Mouse (Mus musculus) intestine, embryonic 14.5 days (tissue): ENCODE measurements at regions not wholly inside any gene's neighbourhood (a gene's known extent, or its start where the extent isn't known, plus 50 kb on each side); places are given as distances from the start of the nearest gene placed in this dataset.

Source experiments
- ATAC-seq: fragments of 200-750 bp; cut with Nextera tagmentation; replicated peaks from 2 replicates; pipeline ENCODE4 v1.8.0; 2017; ENCODE audit warnings: low read depth, moderate number of reproducible peaks, moderate TSS enrichment, moderate library complexity; ENCODE audit not compliant: low FRiP score, low TSS enrichment
- DNase-seq: peaks from one replicate; pipeline ENCODE4 v3.0.0-alpha.2; 2018; ENCODE audit warnings: low spot score
- H3K27ac ChIP-seq: fragments of 300-500 bp; sonication (generic); 2 replicates; pipeline ENCODE4 v1.5.1; 2014; ENCODE audit warnings: low read depth, mild to moderate bottlenecking, control low read depth
- H3K27me3 ChIP-seq: fragments of 300-500 bp; sonication (generic); replicated peaks from 2 replicates; pipeline ENCODE4 v1.6.1; 2014; ENCODE audit warnings: low read length, control low read depth; ENCODE audit not compliant: control insufficient read depth, insufficient read depth
- H3K36me3 ChIP-seq: fragments of 300-500 bp; sonication (generic); 2 replicates; pipeline ENCODE4 v1.6.1; 2014; ENCODE audit warnings: low read length, control low read depth; ENCODE audit not compliant: control insufficient read depth, insufficient read depth
- H3K4me1 ChIP-seq: fragments of 300-500 bp; sonication (generic); replicated peaks from 2 replicates; pipeline ENCODE4 v1.6.1; 2014; ENCODE audit warnings: low read length, control low read depth, mixed read lengths; ENCODE audit not compliant: control insufficient read depth, insufficient read depth
- H3K4me2 ChIP-seq: fragments of 300-500 bp; sonication (generic); 2 replicates; pipeline ENCODE4 v1.6.1; 2014; ENCODE audit warnings: low read length
- H3K4me3 ChIP-seq: fragments of 300-500 bp; sonication (generic); 2 replicates; pipeline ENCODE4 v1.5.1; 2014; ENCODE audit warnings: low read depth, low read length, control low read depth, mixed read lengths
- H3K9ac ChIP-seq: fragments of 300-500 bp; sonication (generic); 2 replicates; pipeline ENCODE4 v1.6.1; 2014; ENCODE audit warnings: mild to moderate bottlenecking, low read length
- H3K9me3 ChIP-seq: fragments of 300-500 bp; sonication (generic); 2 replicates; pipeline ENCODE4 v1.6.1; 2016; ENCODE audit warnings: low read length, control low read depth; ENCODE audit not compliant: control insufficient read depth
- WGBS: fragments of 180-500 bp; shearing (Covaris S2); extraction: QIAGEN DNeasy Blood & Tissue Kit; methylation state at CpG from one replicate; pipeline ENCODE4 v1.1.7; 2014; 5-methylcytosine and 5-hydroxymethylcytosine counted together

DNA sequence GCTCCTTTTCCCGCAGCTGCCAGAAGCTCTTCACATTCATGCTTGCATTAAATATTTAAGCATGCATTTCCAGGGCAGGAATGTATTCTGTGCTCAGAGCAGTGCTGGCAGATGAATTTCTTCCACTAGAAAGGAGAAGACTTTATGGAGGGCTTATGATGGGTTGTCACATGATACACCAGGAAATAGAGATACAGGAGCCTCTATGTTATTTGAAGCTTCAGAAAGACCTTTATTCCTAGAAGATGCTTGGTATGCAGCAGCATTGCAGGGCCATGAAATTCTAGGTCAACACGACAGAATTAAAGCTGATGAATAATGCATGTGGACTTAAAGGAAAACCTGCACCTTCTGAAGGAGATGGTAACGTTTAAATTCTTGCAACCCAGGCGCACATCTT lies 212.1 kb downstream of the Adgrg6 start:
- no peak for DNase-seq
- ATAC-seq = no peak
- no peaks in the 10 kb centered on the region for H3K9me3 ChIP-seq
- 59% methylated on average over 4 of the region's 4 CpGs for WGBS
- no peak overlapping the region for H3K4me2 ChIP-seq
- H3K4me1 ChIP-seq = no peaks in the 10 kb centered on the region
- no peaks in the 10 kb centered on the region for H3K36me3 ChIP-seq
- no peak overlapping the region for H3K9ac ChIP-seq
- no peak overlapping the region for H3K4me3 ChIP-seq
- no peaks in the 10 kb centered on the region for H3K27me3 ChIP-seq
- H3K27ac ChIP-seq = no peak overlapping the region

DNA sequence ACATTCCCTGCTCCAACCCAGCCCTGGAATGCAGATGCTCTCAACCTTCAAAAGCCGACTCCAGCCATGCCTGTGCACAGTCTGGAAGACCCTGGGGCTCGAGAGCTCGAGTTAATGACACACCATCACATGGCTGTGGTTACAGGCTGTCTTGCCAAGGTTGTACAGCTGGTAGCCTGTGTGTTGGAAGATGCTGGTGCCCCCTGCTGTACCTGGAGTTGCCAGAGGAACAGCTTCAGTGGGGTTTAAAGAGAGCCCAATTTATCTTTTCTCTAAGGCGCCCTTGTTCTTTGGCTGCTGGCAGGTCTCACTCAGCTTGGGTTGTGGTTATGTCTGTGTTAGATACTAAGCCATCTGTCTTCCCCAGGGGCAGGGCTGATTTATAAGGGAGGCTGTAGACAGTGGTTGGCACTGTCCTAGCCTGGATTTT lies 212.8 kb downstream of the Adgrg6 start:
- no peaks in the 10 kb centered on the region for H3K4me1 ChIP-seq
- no peak overlapping the region for H3K9ac ChIP-seq
- no peaks in the 10 kb centered on the region for H3K27me3 ChIP-seq
- H3K4me3 ChIP-seq = no peak overlapping the region
- no peaks in the 10 kb centered on the region for H3K36me3 ChIP-seq
- no peak overlapping the region for H3K27ac ChIP-seq
- no peak for ATAC-seq
- H3K9me3 ChIP-seq = no peaks in the 10 kb centered on the region
- no peak for DNase-seq
- 27% methylated on average over 4 of the region's 4 CpGs for WGBS
- no peak overlapping the region for H3K4me2 ChIP-seq

DNA sequence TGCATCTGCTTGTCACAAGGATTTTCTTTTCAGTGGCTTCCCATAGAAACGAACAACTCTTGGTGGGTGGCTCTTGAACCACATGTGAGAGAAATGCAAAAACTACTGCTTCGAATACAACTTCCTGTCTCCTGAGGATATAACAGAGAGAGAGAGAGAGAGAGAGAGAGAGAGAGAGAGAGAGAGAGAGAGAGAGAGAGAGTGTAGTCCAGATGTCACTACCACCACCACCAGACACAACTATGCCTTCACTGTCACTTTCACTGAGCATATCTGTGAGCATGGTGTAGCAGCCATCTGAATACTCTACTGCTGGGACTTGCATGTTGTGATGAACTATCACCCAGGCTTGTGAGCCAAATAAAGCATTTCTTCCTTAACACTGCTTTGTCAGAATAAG lies 216.6 kb downstream of the Adgrg6 start:
- Histone ChIP-seq H3K4me3 (no peak overlapping the region), H3K27me3 (no peaks in the 10 kb centered on the region), H3K4me2 (no peak overlapping the region), H3K4me1 (no peaks in the 10 kb centered on the region), H3K9ac (no peak overlapping the region), H3K27ac (no peak overlapping the region), H3K36me3 (no peaks in the 10 kb centered on the region), H3K9me3 (no peaks in the 10 kb centered on the region)
- WGBS = 64% methylated on average over 2 of the region's 2 CpGs
- no peak for DNase-seq
- ATAC-seq = no peak

DNA sequence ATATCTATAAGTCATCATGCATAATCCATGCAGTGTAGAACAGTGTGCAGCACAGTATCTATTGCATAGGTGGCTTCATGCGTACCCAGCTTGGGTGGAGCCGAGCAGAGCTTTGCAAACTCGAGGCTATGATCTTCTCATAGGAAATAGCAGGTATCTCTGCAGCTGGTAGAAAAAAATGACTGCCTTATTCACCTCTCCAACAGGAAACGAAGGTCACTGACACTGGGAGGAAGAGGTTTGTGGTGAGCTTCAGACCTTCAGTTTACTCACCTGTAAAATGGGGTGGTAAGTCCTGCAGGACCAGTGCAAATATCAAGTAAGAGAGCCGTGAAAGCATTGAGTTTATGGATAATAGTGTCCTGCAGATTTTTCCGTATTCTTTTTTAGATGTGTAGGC lies 219.2 kb downstream of the Adgrg6 start:
- Histone ChIP-seq H3K27me3 (no peaks in the 10 kb centered on the region), H3K4me3 (no peak overlapping the region), H3K9me3 (no peaks in the 10 kb centered on the region), H3K36me3 (no peaks in the 10 kb centered on the region), H3K4me2 (no peak overlapping the region), H3K9ac (no peak overlapping the region), H3K4me1 (no peaks in the 10 kb centered on the region), H3K27ac (no peak overlapping the region)
- 84% methylated on average over 6 of the region's 6 CpGs for WGBS
- DNase-seq (no peak), ATAC-seq (no peak)

DNA sequence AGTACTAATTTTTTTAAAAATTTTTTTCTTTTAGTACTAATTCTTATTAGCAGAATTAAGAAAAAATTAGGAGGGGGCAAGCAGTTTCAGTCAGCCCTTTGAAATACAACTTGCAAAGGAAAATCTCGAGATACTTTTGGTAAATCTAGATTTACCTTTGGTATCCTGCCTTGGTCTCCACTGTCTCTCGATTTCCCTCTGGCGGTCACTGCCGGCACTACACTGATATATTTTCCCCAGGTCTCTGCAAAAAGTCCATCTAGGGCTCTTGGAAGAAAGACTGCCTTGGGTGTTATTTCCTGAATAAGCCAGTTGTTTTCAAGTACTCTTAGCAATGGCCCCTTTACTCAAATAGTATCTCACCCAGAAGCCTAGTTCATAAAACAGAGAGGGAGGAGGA lies 224.0 kb downstream of the Adgrg6 start:
- 2% methylated on average over 4 of the region's 4 CpGs for WGBS

DNA sequence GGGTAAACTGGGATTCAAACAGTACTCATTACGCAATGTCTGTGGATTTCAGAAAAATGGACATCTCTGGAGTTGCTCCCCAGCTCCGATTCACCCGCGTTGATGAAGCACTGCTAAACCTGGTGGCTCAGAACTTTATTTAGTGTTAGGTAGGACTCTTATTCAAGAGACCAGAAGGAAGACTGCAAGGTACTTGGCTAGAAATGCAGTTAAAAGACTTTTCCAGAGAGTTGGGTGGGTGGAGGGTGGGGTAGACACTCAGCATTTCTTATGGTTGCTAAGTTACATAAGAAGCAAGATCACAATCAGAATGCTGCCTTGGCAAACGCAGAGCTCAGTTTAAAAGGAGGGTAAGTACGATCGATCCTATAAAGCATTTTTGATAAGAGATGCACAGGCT lies 230.2 kb downstream of the Adgrg6 start:
- Histone ChIP-seq H3K27ac (no peak overlapping the region), H3K4me1 (no peaks in the 10 kb centered on the region), H3K9ac (no peak overlapping the region), H3K36me3 (no peaks in the 10 kb centered on the region), H3K27me3 (no peaks in the 10 kb centered on the region), H3K4me2 (no peak overlapping the region), H3K4me3 (no peak overlapping the region), H3K9me3 (no peaks in the 10 kb centered on the region)
- DNase-seq = no peak
- WGBS = 80% methylated on average over 7 of the region's 7 CpGs
- ATAC-seq = no peak

More for the DNA sequence above, 224.0 kb downstream of the Adgrg6 start:
- no peaks in the 10 kb centered on the region for H3K4me1 ChIP-seq
- H3K36me3 ChIP-seq = no peaks in the 10 kb centered on the region
- DNase-seq = peak; percentile 93
- no peak overlapping the region for H3K4me2 ChIP-seq
- H3K27me3 ChIP-seq = no peaks in the 10 kb centered on the region
- no peaks in the 10 kb centered on the region for H3K9me3 ChIP-seq
- no peak overlapping the region for H3K27ac ChIP-seq
- no peak overlapping the region for H3K4me3 ChIP-seq
- no peak for ATAC-seq
- H3K9ac ChIP-seq = no peak overlapping the region

DNA sequence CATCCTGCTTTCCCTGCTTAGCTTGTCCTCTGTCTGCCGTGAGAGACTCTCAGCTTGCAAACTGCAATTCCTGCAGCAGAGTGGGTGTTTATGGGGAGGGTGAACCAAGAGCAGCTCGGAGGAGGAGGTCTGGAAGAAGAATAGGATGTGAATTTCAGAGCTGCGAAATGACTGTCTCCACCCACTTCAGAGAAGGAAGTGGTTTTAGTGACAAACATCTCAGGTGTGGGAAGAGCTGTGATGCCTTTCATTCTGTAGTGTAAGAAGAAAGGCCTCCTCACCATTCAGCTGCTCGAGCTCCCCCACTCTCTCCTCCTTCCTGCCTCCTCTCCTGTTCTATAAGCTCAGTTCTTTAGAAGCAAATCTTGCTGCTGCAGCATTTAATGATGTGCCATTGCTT lies 230.9 kb downstream of the Adgrg6 start:
- Histone ChIP-seq H3K27ac (no peak overlapping the region), H3K9ac (no peak overlapping the region), H3K4me1 (no peaks in the 10 kb centered on the region), H3K27me3 (no peaks in the 10 kb centered on the region), H3K36me3 (no peaks in the 10 kb centered on the region), H3K4me3 (no peak overlapping the region), H3K4me2 (no peak overlapping the region), H3K9me3 (no peaks in the 10 kb centered on the region)
- DNase-seq = no peak
- 34% methylated on average over 4 of the region's 4 CpGs for WGBS
- ATAC-seq = no peak

DNA sequence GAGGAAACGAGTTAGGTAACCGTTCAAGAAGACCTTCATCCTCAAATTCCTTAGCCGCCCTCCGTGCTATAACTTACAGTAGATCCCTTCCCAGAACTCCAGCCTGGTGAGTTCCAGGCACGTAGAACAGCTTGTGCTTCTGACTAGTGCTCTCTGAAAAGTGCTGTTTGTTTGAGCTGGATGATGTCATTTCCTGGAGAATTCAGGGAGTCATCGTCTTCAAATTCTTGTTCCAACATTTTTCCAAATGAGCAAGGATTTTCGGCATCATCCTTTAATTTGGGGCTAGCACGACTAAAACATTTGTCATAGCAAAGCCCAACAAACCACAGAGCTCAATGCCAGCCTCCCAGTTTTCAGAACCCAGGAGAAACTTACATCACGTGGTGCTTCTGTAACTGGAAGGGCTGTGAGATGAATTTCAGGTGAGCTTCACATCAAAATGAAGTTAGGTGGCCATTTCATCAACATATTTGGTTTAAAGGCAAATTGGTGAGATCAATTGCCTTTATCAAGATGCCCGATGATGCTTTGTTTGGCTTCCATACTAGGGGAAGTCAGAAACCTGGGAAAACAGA lies 231.4 kb downstream of the Adgrg6 start:
- no peak for ATAC-seq
- H3K36me3 ChIP-seq = no peaks in the 10 kb centered on the region
- no peak overlapping the region for H3K4me2 ChIP-seq
- no peaks in the 10 kb centered on the region for H3K27me3 ChIP-seq
- H3K4me3 ChIP-seq = no peak overlapping the region
- H3K4me1 ChIP-seq = no peaks in the 10 kb centered on the region
- DNase-seq = no peak
- WGBS = 71% methylated on average over 10 of the region's 10 CpGs
- no peak overlapping the region for H3K27ac ChIP-seq
- H3K9ac ChIP-seq = no peak overlapping the region
- H3K9me3 ChIP-seq = no peaks in the 10 kb centered on the region

DNA sequence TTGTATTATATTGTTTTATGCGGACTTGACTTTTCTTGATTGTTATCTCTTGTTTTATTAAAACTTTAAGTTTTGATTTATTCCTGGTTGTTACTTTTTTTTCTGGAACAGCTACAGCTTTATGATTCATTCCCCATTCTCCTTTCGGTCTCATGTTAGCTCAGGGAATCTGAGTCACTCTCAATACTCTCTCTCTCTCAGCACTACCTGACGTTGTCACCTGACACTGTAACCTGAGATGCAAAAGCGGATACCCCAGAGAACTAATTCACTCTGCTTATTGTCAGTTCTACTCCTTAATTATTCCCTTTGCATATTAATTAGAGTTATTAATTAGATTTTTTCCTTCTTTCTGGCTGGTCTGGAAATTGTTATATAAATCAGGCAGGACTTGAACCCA lies 232.5 kb downstream of the Adgrg6 start:
- Histone ChIP-seq H3K9me3 (no peaks in the 10 kb centered on the region), H3K27me3 (no peaks in the 10 kb centered on the region), H3K4me3 (no peak overlapping the region), H3K36me3 (no peaks in the 10 kb centered on the region), H3K4me2 (no peak overlapping the region), H3K4me1 (no peaks in the 10 kb centered on the region), H3K27ac (no peak overlapping the region), H3K9ac (no peak overlapping the region)
- ATAC-seq (no peak), DNase-seq (no peak)
- WGBS = 85% methylated on average over 4 of the region's 4 CpGs
